Mouse (Mus musculus): Measurements from ENCODE around the gene Osbpl11.
"Not testable (repeated sequence)": the region's sequence is repeated elsewhere in the genome, so short reads cannot be mapped to it uniquely, and the experiment has no call there.

The Osbpl11 gene

DNA sequence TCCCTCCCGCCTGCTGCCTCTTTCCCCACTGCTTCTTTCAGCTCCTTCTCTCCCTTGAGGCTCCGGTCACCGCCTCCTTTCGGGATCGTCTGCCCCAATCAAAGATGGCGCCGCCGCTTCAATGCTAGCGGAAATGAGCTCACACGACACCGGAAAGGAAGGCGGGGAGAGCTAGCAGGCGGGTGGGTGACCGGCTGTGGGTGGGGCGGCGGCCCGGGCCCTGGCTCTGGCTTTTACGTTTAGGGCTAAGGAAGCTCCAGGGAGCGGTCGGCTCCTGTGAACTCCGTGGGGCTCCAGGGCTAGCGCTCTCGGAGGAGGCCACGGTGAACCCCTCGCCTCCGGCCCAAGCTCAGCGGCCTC lies at the start of gene Osbpl11:
TSS of gene Osbpl11 (plus strand) at position 171 of the 360 bp plus-strand sequence.
- peak; percentile 95 for DNase-seq (ENCODE audit: low spot score)

DNA sequence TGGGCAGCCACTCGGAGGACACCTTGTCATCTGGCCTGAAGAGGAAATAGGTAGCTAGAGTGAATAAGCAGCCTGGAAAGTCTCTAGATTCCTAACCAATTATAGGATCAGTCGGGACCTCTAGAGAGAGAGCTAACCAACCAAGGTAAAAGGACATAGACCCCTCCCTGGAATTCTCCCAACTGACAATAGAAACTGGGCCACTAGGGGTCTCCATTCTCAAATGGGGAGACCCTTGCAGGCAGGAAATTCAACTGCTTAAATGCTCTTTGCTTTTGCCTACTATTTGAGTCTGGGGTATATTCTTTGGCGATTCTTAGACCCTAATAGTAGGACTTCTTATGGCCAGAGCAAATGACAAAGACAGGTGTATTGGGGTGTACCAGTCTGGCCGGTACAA lies 49.7 kb upstream of the Osbpl11 start:
- no peak for DNase-seq (ENCODE audit: low spot score)

DNA sequence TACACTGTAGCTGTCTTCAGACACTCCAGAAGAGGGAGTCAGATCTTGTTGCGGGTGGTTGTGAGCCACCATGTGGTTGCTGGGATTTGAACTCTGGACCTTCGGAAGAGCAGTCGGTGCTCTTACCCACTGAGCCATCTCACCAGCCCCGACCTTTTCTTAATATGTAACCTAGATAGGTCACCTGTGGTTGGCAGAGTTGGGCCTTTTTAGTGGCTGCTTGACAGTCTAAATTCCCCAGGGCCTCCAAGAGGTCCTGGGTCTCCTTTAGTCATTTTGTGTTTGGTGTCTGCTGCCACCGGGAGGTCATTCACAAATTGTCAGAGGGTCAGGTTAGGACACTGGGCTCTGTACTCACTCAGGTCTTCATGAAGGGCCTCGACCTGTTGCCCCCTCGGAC lies 45.8 kb upstream of the Osbpl11 start:
- not testable (repeated sequence) for DNase-seq (ENCODE audit: low spot score)

DNA sequence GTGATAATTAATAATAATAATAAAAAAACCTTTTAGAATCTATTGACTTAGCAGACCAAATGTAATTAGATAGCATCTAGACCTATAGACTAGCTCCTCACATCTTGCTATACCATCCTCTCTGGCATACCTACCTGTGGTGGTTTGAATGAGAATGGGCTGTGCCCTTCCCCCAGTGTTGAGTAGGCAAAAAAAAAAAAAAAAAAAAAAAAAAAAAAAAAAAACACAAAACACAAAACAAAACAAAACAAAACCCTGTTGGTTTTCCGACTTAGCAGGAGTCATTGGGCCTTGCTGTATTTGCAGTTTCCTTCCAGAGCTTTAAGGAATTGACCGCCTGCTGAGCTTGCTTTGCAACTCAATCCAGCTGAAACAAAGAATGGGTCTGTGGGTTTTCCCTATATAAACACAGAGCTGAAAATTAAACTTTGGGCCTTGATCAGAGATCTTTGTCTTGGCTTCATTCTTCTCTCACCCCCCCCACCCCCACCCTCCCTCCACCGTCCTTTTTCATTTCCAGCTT lies 43.1 kb upstream of the Osbpl11 start:
- DNase-seq (ENCODE audit: low spot score), result no peak

DNA sequence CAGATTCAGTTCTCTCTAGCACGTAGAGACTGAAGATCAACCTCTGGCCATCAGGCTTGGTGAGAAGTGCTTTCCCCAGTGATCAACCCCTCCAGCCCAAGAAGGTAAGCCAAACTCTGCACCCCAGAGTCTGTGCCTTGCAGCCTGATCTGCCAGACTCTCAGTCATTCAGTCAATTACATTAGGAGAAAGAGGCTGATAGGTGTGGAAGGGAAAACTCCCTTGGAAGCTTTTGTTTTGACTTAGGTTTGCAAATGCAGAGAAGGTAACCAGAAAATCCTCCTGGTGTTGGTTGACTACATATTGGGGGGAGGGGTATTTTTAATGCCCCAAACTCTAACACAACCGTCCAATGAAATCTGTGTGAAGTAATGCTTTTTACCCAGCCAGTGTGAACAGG lies 41.4 kb upstream of the Osbpl11 start:
- DNase-seq (ENCODE audit: low spot score), result no peak

DNA sequence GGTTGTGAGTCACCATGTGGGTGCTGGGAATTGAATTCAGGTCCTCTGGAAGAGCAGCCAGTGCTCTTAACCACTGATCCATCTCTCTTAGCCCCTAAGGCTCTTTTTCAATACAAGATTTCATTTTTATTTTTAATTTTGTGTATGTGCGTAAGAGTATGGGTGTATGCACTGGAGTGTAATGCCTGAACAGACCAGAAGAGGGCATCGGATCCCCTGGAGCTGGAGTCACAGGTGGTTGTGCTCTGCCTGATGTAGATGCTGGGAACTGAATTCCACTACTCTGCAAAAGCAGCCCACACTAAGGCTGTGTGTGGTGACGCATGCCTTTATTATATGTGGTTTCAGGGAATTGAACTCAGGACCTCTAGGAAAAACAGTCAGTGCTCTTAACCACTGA lies 38.7 kb upstream of the Osbpl11 start:
- DNase-seq (ENCODE audit: low spot score), result no peak

DNA sequence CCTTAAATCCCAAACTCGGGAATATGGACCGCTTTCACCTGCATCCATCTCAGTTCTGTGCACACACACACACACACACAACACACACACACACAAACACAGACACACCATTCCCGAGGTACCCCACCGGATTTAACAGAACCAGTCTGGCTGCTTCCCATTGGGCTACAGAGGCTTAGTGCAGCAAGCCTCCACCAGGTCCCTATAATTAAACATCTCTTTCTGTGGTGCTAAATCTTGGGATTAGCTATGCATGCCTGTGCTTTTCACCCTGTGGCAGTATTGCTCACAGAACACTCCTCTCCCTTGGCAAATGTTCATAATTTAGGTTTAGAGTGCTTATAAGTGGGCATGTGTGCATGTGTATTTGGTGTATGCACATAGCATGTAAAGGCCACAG lies 36.7 kb upstream of the Osbpl11 start:
- DNase-seq (ENCODE audit: low spot score), result no peak

DNA sequence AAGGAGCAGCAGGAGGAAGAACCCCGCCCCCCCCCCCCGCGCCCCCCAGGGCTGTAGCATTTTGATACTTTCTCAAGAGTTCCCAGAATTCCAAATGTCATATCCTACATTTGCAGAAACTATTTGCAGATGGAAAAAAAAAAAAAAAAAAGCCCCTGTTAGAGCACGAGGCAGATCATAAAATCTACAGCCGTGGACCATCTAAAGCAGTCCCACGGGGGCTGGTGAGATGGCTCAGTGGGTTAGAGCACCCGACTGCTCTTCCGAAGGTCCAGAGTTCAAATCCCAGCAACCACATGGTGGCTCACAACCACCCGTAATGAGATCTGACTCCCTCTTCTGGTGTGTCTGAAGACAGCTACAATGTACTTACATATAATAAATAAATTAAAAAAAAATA lies 34.0 kb upstream of the Osbpl11 start:
- DNase-seq (ENCODE audit: low spot score), result not testable (repeated sequence)

DNA sequence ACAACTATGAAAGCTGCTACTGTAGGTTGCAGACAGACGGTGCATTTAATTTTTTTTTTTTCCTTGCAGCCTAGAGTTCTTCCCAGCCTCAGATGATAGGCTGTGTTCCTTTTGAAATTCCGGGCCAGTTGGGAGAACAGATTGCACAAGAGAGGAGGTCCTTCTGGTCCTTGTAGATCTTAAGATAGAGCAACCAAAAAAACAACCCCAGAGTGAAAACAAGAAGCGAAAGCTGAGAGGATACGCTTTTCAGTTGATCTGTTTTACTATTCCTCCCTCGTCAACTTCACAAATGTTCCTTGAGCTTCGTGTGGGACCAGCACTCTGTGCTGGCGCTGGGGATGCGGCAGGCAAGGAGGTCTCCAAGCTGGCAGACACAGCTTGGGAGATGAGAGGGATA lies 33.3 kb upstream of the Osbpl11 start:
- no peak for DNase-seq (ENCODE audit: low spot score)

DNA sequence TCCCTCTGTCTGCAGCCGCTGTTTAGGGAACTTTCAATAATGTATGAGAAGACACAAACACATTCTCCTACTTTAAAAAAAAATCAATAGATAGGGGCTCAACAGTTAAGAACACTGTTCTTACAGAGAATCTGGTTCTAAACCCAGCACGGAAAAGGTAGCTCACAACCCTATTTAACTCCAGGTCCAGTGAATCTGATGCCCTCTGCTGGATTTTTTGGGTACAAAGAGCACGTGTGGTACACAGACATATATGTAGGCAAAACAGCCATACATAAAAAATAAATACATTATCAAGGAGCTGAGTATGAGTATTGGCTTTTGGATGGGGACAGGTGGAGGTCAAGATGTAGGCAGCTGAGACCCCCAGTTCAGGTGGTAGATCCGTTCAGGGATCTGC lies 29.9 kb upstream of the Osbpl11 start:
- no peak for DNase-seq (ENCODE audit: low spot score)

DNA sequence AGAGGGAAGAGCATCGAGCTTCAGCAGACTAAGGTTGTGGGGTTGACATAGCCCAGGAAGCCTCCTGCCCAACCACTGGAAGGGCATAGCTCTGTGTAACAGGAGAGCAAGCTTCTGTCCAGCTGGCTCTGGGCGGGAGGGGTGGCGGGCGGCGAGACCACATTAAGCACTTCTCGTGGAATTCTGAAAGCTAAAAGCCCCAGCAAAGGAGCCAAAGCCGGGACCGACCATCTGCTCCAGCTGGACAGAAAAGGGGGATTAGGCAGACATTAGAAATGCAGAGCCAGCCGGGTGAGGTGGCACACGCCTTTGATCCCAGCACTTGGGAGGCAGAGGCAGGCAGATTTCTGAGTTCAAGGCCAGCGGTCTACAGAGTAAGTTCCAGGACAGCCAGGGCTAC lies 26.9 kb upstream of the Osbpl11 start:
- no peak for DNase-seq (ENCODE audit: low spot score)

DNA sequence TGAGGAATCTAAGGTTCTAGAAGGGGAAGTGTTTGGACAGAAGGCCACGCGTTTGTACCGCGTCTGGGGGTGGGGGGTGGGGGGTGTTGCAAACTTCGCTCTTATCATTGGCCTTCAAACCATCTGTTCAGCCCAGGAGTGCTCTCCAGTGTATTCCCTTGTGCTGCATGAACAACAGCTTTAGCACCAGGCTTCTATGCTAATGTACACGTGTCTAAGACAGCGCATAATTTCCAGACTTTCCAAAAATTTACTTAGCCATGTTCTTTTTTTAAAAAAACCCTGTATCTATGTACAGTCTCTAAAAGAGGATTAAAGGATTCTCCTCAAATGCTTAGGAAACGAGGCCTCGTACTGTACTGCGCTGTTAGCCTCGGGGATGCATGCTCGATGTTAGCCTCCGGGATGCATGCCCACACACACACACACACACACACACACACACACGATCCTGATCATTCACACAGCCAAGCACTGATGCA lies 26.2 kb upstream of the Osbpl11 start:
- no peak for DNase-seq (ENCODE audit: low spot score)

DNA sequence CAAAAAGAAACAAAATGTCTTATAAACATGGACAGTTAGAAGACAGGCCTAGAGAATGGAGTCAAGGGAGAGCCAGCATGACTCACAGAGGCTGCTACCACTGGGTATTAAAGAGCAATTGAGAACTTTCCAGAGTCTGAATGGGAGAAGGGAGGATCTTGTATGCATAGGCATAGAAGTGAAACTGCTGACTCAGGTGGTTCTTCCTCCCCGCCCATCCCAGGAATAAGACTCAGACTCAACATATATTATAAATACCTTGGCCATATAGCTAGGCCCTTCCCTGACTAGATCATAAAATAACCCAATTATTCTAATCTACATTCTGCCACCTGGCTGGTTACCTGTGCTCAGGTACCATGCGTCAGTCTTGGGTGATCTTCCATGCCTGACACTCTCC lies 25.5 kb upstream of the Osbpl11 start:
- DNase-seq (ENCODE audit: low spot score), result no peak

DNA sequence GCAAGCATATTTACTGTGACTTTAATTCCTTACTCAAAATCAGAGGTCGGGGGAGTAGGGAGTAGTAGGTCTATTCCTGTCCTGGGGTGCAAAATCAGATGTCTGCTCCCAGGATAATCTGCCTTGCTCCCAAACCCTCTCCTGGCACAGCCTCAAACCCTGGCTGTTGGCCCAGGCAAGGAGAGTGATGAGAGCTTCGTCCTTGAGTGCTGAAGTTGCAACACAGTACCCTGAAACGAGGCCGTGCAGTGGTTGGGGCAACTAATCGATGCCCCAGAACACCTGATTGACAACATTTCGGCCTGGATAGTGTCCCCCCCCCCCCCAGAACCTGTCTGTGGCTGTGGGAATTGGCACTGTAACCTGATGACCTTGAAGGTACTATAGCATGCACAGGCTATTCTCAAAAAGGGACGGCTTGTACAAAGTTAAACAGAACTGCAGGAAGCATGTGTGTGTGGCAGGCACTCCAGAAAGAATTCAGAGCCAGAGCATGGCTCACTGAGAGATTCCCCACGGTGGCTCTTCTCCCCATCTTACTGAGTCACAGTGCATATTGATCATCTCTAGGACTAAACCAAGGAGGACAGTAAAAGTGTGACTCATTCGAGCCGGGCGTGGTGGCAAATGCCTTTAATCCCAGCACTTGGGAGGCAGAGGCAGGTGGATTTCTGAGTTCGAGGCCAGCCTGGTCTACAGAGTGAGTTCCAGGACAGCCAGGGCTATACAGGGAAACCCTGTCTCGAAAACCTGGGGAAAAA lies 21.4 kb upstream of the Osbpl11 start:
- no peak for DNase-seq (ENCODE audit: low spot score)

DNA sequence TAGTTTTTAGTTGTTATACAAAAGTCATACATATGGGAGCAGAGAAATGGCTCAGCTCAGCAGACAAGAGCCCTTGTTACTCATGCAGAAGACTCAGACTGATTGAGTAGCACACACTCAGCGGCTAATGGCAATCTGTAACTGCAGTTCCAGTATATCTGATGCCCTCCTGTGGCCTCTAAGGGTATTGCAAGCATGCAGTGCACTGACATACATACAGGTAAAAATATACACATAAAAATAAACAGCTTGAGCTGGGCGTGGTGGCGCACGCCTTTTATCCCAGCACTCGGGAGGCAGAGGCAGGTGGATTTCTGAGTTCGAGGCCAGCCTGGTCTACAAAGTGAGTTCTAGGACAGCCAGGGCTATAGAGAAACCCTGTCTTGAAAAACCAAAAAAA lies 18.6 kb upstream of the Osbpl11 start:
- DNase-seq (ENCODE audit: low spot score), result not testable (repeated sequence)

DNA sequence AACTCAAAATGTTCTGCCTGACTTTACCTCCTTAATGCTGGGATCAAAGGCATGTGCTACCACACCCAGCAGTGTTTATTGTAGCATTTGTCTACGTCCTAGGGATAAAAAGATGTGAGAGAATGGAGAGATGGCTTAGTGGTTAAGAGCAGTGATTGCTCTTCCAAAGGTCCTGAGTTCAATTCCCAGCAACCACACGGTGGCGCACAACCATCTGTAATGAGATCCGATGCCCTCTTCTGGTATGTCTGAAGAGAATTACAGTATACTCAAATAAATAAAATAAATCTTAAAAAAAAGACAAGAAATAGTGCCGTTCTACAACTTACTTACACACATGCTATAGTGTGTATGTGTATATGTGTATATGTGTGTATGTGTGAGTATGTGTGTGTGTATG lies 17.3 kb upstream of the Osbpl11 start:
- DNase-seq (ENCODE audit: low spot score), result no peak

DNA sequence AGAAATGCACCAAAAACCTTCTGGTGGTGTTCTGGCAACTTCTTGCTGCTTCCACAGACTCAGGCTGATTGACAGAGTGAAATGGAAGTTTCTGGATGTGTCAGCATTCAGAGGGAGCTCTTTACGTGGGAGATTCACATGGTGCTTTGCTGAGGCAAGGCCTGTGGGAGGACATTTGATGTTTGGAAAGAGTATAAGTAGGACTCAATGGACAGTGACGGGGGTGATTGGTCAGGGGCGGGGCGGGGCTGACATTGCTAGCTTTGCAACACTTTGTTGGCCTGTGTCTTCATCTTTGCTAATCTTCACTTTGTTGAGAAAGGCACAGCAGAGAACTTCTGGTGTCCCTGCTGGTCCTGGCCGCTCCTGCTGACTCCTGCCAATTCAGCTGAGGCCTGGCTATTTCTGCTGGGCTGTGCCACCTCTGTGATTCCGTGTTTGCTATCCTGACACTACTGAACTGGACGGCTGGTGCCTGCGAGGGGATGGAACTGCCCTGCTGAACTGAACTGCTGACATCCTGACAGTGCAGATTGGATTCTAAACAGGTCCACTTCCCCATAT lies 15.3 kb upstream of the Osbpl11 start:
- no peak for DNase-seq (ENCODE audit: low spot score)

DNA sequence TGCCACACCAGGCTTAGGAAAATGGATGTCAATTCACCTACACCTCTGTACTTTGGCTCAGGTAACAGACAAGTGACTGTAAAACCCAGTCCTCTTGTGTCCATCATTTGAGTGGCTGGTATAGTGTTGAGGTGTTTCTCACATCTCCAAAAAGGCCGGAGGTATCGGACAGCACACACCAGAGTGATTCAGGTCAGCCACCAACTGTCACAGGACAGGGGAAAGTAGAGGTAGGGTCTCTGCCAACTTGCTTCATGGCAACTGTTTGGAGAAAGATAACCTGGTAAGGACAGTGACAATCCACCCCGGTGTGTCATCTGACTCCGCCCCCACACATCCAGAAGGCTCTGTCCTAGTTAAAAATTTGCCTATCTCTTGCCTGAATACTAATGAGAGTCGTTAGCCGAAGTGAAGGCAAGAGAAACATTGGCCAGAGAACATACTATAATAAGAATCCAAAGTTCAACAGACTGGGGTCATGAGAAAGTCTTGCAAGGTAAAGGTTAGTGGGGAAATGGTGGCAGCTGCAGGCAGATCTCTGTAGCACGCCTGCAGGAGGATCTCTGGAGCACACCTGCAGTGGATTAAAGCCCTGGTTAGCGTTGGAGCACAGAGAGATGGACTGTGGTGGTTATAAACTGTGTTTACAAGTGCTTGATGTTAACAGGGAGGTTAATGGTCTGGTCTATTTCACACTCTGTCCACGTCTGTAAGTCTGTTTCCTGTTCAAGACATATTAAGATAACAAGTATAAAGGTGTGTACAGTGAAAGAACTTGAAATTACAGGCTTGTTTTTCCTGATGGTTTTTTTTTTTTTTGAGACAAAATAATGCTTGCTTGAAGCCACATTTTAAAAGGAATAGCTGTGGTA lies 13.9 kb upstream of the Osbpl11 start:
- no peak for DNase-seq (ENCODE audit: low spot score)

DNA sequence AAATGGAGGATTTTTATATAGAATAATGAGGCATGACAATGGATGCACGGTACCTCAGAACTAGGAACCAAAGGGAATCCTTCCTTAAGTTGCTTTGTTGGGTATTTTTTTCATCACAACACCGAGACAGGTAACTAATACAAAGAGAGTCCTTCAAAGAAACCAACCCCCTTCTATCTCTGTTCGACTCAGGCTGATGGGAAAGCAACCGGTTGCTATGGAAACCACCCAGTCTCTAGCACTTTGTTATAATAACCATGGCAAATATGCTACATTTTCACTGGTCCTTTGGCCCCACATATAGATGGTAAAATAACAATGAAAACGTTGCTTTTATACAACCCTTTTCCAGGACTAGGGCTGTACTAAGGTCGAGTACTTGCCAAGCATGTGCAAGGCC lies 13.1 kb upstream of the Osbpl11 start:
- DNase-seq (ENCODE audit: low spot score), result no peak

DNA sequence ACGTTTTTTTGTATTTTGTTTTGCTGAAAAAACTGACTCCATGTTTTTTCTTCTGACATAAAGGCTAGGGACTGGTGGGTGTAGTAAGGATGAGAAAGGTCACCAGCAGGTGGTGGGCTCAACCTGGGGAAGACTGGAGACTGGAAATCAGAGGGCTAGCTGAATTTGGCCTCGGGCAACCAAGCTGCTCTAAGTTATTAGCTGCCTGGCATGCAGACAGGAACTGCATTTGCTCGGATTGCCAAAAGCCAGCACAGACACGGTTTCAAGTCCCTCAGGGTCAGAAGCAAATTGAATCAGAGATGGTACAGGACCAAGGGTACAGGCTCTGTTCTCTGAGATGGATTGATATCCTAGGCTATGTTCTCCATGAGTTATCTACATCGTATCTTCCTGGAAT lies 11.7 kb upstream of the Osbpl11 start:
- no peak for DNase-seq (ENCODE audit: low spot score)

DNA sequence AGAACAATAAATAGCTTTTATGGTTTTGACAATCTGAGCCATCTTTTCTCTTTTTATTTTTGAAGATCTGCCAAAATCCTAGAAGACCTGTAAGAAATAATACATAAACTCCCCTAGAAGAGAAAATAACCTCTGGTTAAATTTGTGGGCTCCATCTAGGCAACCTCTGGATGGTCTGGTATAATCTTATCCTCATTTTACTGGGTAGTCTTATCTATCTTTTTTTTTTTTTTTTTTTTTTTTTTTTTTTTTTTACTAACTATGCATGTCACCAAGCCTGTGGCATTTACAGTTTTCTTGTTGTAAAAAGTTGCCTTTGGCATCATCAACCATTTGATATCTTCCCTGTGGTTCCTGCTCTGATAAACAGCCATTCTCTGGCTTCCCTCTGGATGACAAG lies 10.2 kb upstream of the Osbpl11 start:
- no peak for DNase-seq (ENCODE audit: low spot score)

DNA sequence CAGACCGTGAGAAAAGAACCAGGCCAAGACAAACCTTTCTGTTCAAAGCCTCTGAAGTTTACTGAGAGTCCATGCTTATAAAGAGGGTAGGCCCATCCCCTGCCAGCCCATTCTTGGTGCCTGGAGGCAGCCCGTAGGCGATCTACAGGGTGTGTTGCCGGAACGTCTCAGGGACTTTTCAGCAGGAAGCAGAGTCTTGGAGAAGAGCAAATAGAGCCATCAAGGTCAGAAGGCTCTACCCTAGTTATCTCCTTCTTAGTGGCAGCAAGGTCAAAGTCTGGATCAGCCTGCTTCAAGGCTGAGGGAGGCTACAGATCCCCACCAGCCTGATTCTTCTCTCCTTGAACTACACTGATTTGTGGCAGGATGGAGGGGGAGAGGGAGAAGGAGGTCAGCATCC lies 8.0 kb upstream of the Osbpl11 start:
- DNase-seq (ENCODE audit: low spot score), result not testable (repeated sequence)

DNA sequence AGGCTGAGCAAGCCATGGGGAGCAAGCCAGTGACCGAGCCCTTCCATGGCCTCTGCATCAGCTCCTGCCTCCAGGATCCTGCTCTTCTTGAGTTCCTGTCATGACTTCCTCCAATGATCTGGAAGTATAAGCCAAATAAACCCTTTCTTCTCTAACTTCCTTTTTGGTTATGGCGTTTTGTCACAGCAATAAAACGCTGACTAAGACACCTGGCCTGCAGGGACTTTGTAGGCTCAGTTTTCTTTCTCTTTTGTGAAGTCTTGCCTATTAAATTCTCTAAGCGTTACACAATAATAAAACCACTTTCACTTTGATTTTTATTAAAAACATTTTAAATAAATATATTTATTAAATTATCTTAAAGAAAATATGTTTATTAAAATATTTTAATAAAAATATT lies 7.1 kb upstream of the Osbpl11 start:
- no peak for DNase-seq (ENCODE audit: low spot score)
